Mouse (Mus musculus): Measurements from ENCODE around the gene Wdr31.

- TF ChIP-seq CTCF (IDR thresholded peaks at IDR 0.05; ENCODE audit: control insufficient read depth, insufficient read depth, insufficient read length): no peak
- TF ChIP-seq FOSL1 (IDR thresholded peaks at IDR 0.05; ENCODE audit: insufficient read depth, low read length, poor library complexity, severe bottlenecking): no peak
- no peak for TF ChIP-seq USF1 (IDR thresholded peaks at IDR 0.05; ENCODE audit: low read depth)
- TF ChIP-seq MYOD1 (IDR thresholded peaks at IDR 0.05; ENCODE audit: control insufficient read depth, insufficient read length, low read depth): no peak
- TF ChIP-seq MAX (IDR thresholded peaks at IDR 0.05): no peak
- no peak for TF ChIP-seq CEBPB (IDR thresholded peaks at IDR 0.05; ENCODE audit: low read depth)
Observed at GRCm38 (mm10) chr4:62513998-62514506, 43.4 kb upstream of the Wdr31 start.
